Mouse (Mus musculus) embryonic fibroblast, embryonic 13.5 days (primary cell): ENCODE data around the gene Galnt7.

Experiments
- CTCF ChIP-seq: IDR thresholded peaks from 2 replicates; pipeline ENCODE4 v1.5.1; 2011; ENCODE audit warnings: mild to moderate bottlenecking, control low read depth, low read length, moderate library complexity, borderline replicate concordance; ENCODE audit not compliant: insufficient read depth
- POLR2A ChIP-seq: IDR thresholded peaks from 2 replicates; pipeline ENCODE4 v1.6.1; 2011; ENCODE audit warnings: low read depth, mild to moderate bottlenecking, control low read depth, low read length, moderate library complexity

- no peak for TF ChIP-seq POLR2A
- no peak for TF ChIP-seq CTCF
Observed at GRCm38 (mm10) chr8:57585831-57586230, 67.0 kb downstream of the Galnt7 start.
